8 mouse cellular contexts compared by ENCODE assay signal in genomic region chr2:27141950-27142693, GRCm38 (mm10). TPM values are rescaled to one million over a fixed set of nuclear protein-coding genes. Genes with fewer than 3 reads are reported as not detected.
A peak's percentile ranks its signal among the peaks of the same experiment; 100 is the strongest.
DNase-seq lines count a peak whose midpoint lies in the region; ATAC-seq lines count a peak whose summit lies in the region.

Fam163b (minus strand) TSS chr2:27142491.

- no peaks in the 10 kb centered on the region for H3K36me3 ChIP-seq in embryonic facial prominence, embryonic 13.5 days
- H3K36me3 ChIP-seq in hindbrain, embryonic 13.5 days: no peaks in the 10 kb centered on the region
- no peaks in the 10 kb centered on the region for H3K36me3 ChIP-seq in midbrain, embryonic 11.5 days (ENCODE audit: control insufficient read depth, insufficient read depth, low read length)
- H3K36me3 ChIP-seq in stomach, embryonic 16.5 days (ENCODE audit: control insufficient read depth, insufficient read depth, low read length): no peaks in the 10 kb centered on the region

- no peak; the same call in 1 of the 2 replicates for ATAC-seq in embryonic facial prominence, embryonic 13.5 days (ENCODE audit: insufficient number of reproducible peaks, insufficient read depth, low FRiP score, low TSS enrichment, low read depth)
- peak; percentile 72 for ATAC-seq in hindbrain, embryonic 13.5 days (ENCODE audit: low FRiP score)
- ATAC-seq in midbrain, embryonic 11.5 days (ENCODE audit: low FRiP score): peak; percentile 59; the same call in 1 of the 2 replicates
- ATAC-seq in stomach, embryonic 16.5 days (ENCODE audit: insufficient read depth, low FRiP score): peak; percentile 62; the same call in 1 of the 2 replicates

- peak within 1 kb of the TSS; percentile 62; the same call in 1 of the 2 replicates for H3K9ac ChIP-seq in embryonic facial prominence, embryonic 13.5 days
- peak within 1 kb of the TSS; percentile 77 for H3K9ac ChIP-seq in hindbrain, embryonic 13.5 days
- peak within 1 kb of the TSS; percentile 9; the same call in 1 of the 2 replicates for H3K9ac ChIP-seq in midbrain, embryonic 11.5 days (ENCODE audit: low read length)
- H3K9ac ChIP-seq in stomach, embryonic 16.5 days (ENCODE audit: low read length): no peak within 1 kb of the TSS

- peaks cover 11% of the 10 kb centered on the region for H3K4me1 ChIP-seq in embryonic facial prominence, embryonic 13.5 days
- peaks cover 19% of the 10 kb centered on the region for H3K4me1 ChIP-seq in hindbrain, embryonic 13.5 days (replicated peaks)
- H3K4me1 ChIP-seq in midbrain, embryonic 11.5 days (ENCODE audit: control insufficient read depth, insufficient read depth, low read length): peaks cover 5% of the 10 kb centered on the region; the same call in 1 of the 2 replicates
- H3K4me1 ChIP-seq in stomach, embryonic 16.5 days (ENCODE audit: control insufficient read depth, insufficient read depth, low read length): 0 out of 2 replicates have a peak, but pooled peaks cover 3% of the 10 kb centered on the region

- WGBS in embryonic facial prominence, embryonic 13.5 days: under 1% methylated on average over 59 of the region's 62 CpGs
- under 1% methylated on average over 43 of the region's 62 CpGs for WGBS in hindbrain, embryonic 13.5 days
- WGBS in midbrain, embryonic 11.5 days: 2% methylated on average over 41 of the region's 62 CpGs
- WGBS in stomach, embryonic 16.5 days: under 1% methylated on average over 59 of the region's 62 CpGs

- H3K27ac ChIP-seq in embryonic facial prominence, embryonic 13.5 days: no peak within 1 kb of the TSS
- no peak within 1 kb of the TSS for H3K27ac ChIP-seq in hindbrain, embryonic 13.5 days
- H3K27ac ChIP-seq in midbrain, embryonic 11.5 days (ENCODE audit: low read depth, low read length): no peak within 1 kb of the TSS
- H3K27ac ChIP-seq in stomach, embryonic 16.5 days (ENCODE audit: low read length): no peak within 1 kb of the TSS

- peaks cover 61% of the 10 kb centered on the region for H3K27me3 ChIP-seq in embryonic facial prominence, embryonic 13.5 days
- peaks cover 51% of the 10 kb centered on the region for H3K27me3 ChIP-seq in hindbrain, embryonic 13.5 days
- H3K27me3 ChIP-seq in midbrain, embryonic 11.5 days (ENCODE audit: control insufficient read depth, insufficient read depth, low read length): peaks cover 8% of the 10 kb centered on the region
- peaks cover 10% of the 10 kb centered on the region for H3K27me3 ChIP-seq in stomach, embryonic 16.5 days (ENCODE audit: control insufficient read depth, insufficient read depth, low read length)

- H3K4me2 ChIP-seq in embryonic facial prominence, embryonic 13.5 days: peak within 1 kb of the TSS; percentile 93
- H3K4me2 ChIP-seq in hindbrain, embryonic 13.5 days: peak within 1 kb of the TSS; percentile 82
- H3K4me2 ChIP-seq in midbrain, embryonic 11.5 days: peak within 1 kb of the TSS; percentile 64
- H3K4me2 ChIP-seq in stomach, embryonic 16.5 days (ENCODE audit: low read depth, low read length): peak within 1 kb of the TSS; percentile 54

- DNase-seq in MN1 (ENCODE audit: low spot score): peak; percentile 33
- peak; percentile 76 for DNase-seq in adrenal gland, postnatal 14 days
- peak in 1 of 2 experiments; percentile 48 for DNase-seq in layer of hippocampus, postnatal 36 days
- peak; percentile 92 for DNase-seq in midbrain, embryonic 11.5 days (ENCODE audit: low spot score, missing footprints)
- DNase-seq in spleen, postnatal 36 days (ENCODE audit: low spot score in 2 of 2): no peak

- no peaks in the 10 kb centered on the region for H3K9me3 ChIP-seq in embryonic facial prominence, embryonic 13.5 days
- H3K9me3 ChIP-seq in hindbrain, embryonic 13.5 days: no peaks in the 10 kb centered on the region
- H3K9me3 ChIP-seq in midbrain, embryonic 11.5 days (ENCODE audit: control insufficient read depth, low read length): no peaks in the 10 kb centered on the region
- no peaks in the 10 kb centered on the region for H3K9me3 ChIP-seq in stomach, embryonic 16.5 days (replicated peaks; ENCODE audit: control insufficient read depth, low read length)

- peak within 1 kb of the TSS; percentile 48 for H3K4me3 ChIP-seq in embryonic facial prominence, embryonic 13.5 days
- peak within 1 kb of the TSS; percentile 51 for H3K4me3 ChIP-seq in hindbrain, embryonic 13.5 days
- H3K4me3 ChIP-seq in midbrain, embryonic 11.5 days (ENCODE audit: low read depth, low read length): peak within 1 kb of the TSS; percentile 33
- peak within 1 kb of the TSS; percentile 33 for H3K4me3 ChIP-seq in stomach, embryonic 16.5 days (replicated peaks; ENCODE audit: low read length)

RNA-seq across cellular contexts. Expression of gene Fam163b, which starts in this region (rescaled TPM):
- total RNA-seq in adrenal gland, postnatal 14 days (2021): 2.0 and 2.1 TPM in 2 replicates
- 0.24 and 0.37 TPM in 2 replicates for polyA plus RNA-seq in embryonic facial prominence, embryonic 13.5 days (2015; fragmentation: Nextera tagmentation; extraction: Ambion mirVana)
- polyA plus RNA-seq in hindbrain, embryonic 13.5 days (2015; fragmentation: Nextera tagmentation; extraction: Ambion mirVana): 2.5 and 2.9 TPM in 2 replicates
- total RNA-seq in layer of hippocampus, postnatal 36 days (2021): 100 to 1,000 TPM; 107 to 130 TPM
- polyA plus RNA-seq in midbrain, embryonic 11.5 days (2014; fragmentation: Nextera tagmentation; extraction: Ambion mirVana): 0.10 and 0.15 TPM in 2 replicates
- polyA plus RNA-seq in stomach, embryonic 16.5 days (2015; fragmentation: Nextera tagmentation; extraction: Ambion mirVana): 0.04 and 0.10 TPM in 2 replicates

Comparison
In these comparisons a context has a peak if more than half of its experiments do, and no peak if none do; other contexts are left out.
1. RNA of gene Fam163b (total RNA-seq): 107 to 130 TPM in layer of hippocampus, postnatal 36 days; 2.0 to 2.1 TPM in adrenal gland, postnatal 14 days; every median in the first group is over 10 times any median in the second.
2. Peak in DNase-seq, ATAC-seq, H3K4me3 ChIP-seq, H3K9ac ChIP-seq and H3K4me2 ChIP-seq in midbrain, embryonic 11.5 days; RNA of the gene not detected or under 1 TPM.
3. Peak in ATAC-seq, H3K4me3 ChIP-seq and H3K4me2 ChIP-seq in stomach, embryonic 16.5 days; RNA of the gene not detected or under 1 TPM.
4. DNase-seq: peak in MN1 (single experiment) and adrenal gland, postnatal 14 days (single experiment); none in spleen, postnatal 36 days (0 of 2).
5. Peak in every context shown above with its lines, with median percentiles within 50 percentile points of each other: H3K4me2 ChIP-seq and H3K4me3 ChIP-seq.